Mouse (Mus musculus): ENCODE results near the gene Znhit3. TPM values are rescaled to one million over a fixed set of nuclear protein-coding genes. Genes with fewer than 3 reads are reported as not detected.

Znhit3 gene
- polyA plus RNA-seq, 1 experiment from 2014 or later = 34.8 TPM

- H3K27me3 ChIP-seq = peaks cover 67% of the 10 kb centered on the region
- 23% methylated on average over 5 of the region's 5 CpGs for WGBS (ENCODE audit: insufficient replicate concordance)
Measured at GRCm38 (mm10) chr11:84956400-84956799, 40.2 kb upstream of the Znhit3 start.

GRCm38 (mm10) chr11:84952611-84953010, 36.4 kb upstream of the Znhit3 start:
- ATAC-seq (ENCODE audit: insufficient read depth) = no peak
- Histone ChIP-seq H3K4me2 (no peak overlapping the region), H3K36me3 (replicated peaks) (no peaks in the 10 kb centered on the region), H3K4me1 (replicated peaks) (peaks cover 2% of the 10 kb centered on the region; the same call in 1 of the 2 replicates), H3K9me3 (replicated peaks) (no peaks in the 10 kb centered on the region), H3K27me3 (peaks cover 31% of the 10 kb centered on the region), H3K9ac (no peak overlapping the region), H3K27ac (replicated peaks) (no peak overlapping the region), H3K4me3 (replicated peaks) (no peak overlapping the region)
- 46% methylated on average over 2 of the region's 2 CpGs for WGBS (ENCODE audit: insufficient replicate concordance)

More at GRCm38 (mm10) chr11:84956400-84956799, 40.2 kb upstream of the Znhit3 start:
- ATAC-seq (ENCODE audit: insufficient read depth) = no peak
- no peak overlapping the region for H3K9ac ChIP-seq
- no peak overlapping the region for H3K27ac ChIP-seq (replicated peaks)
- H3K4me2 ChIP-seq = no peak overlapping the region
- H3K4me1 ChIP-seq (replicated peaks) = peaks cover 12% of the 10 kb centered on the region; the same call in 1 of the 2 replicates
- H3K9me3 ChIP-seq (replicated peaks) = no peaks in the 10 kb centered on the region
- no peak overlapping the region for H3K4me3 ChIP-seq (replicated peaks)
- no peaks in the 10 kb centered on the region for H3K36me3 ChIP-seq (replicated peaks)

GRCm38 (mm10) chr11:84948526-84948925, 32.4 kb upstream of the Znhit3 start:
- Histone ChIP-seq H3K4me2 (no peak overlapping the region), H3K27me3 (peaks cover 40% of the 10 kb centered on the region), H3K9me3 (replicated peaks) (no peaks in the 10 kb centered on the region), H3K4me3 (replicated peaks) (no peak overlapping the region), H3K9ac (no peak overlapping the region), H3K27ac (replicated peaks) (no peak overlapping the region), H3K36me3 (replicated peaks) (no peaks in the 10 kb centered on the region), H3K4me1 (replicated peaks) (peaks cover 5% of the 10 kb centered on the region; the same call in 1 of the 2 replicates)
- WGBS (ENCODE audit: insufficient replicate concordance) = 34% methylated on average over 3 of the region's 3 CpGs
- ATAC-seq (ENCODE audit: insufficient read depth) = no peak

GRCm38 (mm10) chr11:84948114-84948513, 31.9 kb upstream of the Znhit3 start:
- H3K27ac ChIP-seq (replicated peaks) = no peak overlapping the region
- WGBS (ENCODE audit: insufficient replicate concordance) = 51% methylated on average over 3 of the region's 3 CpGs
- no peaks in the 10 kb centered on the region for H3K36me3 ChIP-seq (replicated peaks)
- no peak overlapping the region for H3K4me2 ChIP-seq
- no peak overlapping the region for H3K9ac ChIP-seq
- no peaks in the 10 kb centered on the region for H3K9me3 ChIP-seq (replicated peaks)
- no peak overlapping the region for H3K4me3 ChIP-seq (replicated peaks)
- H3K27me3 ChIP-seq = peaks cover 44% of the 10 kb centered on the region
- no peak for ATAC-seq (ENCODE audit: insufficient read depth)
- peaks cover 5% of the 10 kb centered on the region; the same call in 1 of the 2 replicates for H3K4me1 ChIP-seq (replicated peaks)

- Histone ChIP-seq H3K9me3 (replicated peaks) (no peaks in the 10 kb centered on the region), H3K4me2 (no peak overlapping the region), H3K4me1 (replicated peaks) (peaks cover 5% of the 10 kb centered on the region; the same call in 1 of the 2 replicates), H3K27me3 (peaks cover 49% of the 10 kb centered on the region), H3K27ac (replicated peaks) (no peak overlapping the region), H3K36me3 (replicated peaks) (no peaks in the 10 kb centered on the region), H3K4me3 (replicated peaks) (no peak overlapping the region), H3K9ac (no peak overlapping the region)
- WGBS (ENCODE audit: insufficient replicate concordance) = 58% methylated on average over 6 of the region's 6 CpGs
- ATAC-seq (ENCODE audit: insufficient read depth) = no peak
Measured at GRCm38 (mm10) chr11:84947206-84947605, 31.0 kb upstream of the Znhit3 start.

GRCm38 (mm10) chr11:84945841-84946240, 29.7 kb upstream of the Znhit3 start:
- no peak for ATAC-seq (ENCODE audit: insufficient read depth)
- no peaks in the 10 kb centered on the region for H3K9me3 ChIP-seq (replicated peaks)
- WGBS (ENCODE audit: insufficient replicate concordance) = 41% methylated on average over 3 of the region's 3 CpGs
- H3K4me1 ChIP-seq (replicated peaks) = peaks cover 5% of the 10 kb centered on the region; the same call in 1 of the 2 replicates
- H3K27me3 ChIP-seq = peaks cover 49% of the 10 kb centered on the region
- H3K27ac ChIP-seq (replicated peaks) = no peak overlapping the region
- H3K9ac ChIP-seq = no peak overlapping the region
- no peak overlapping the region for H3K4me3 ChIP-seq (replicated peaks)
- no peak overlapping the region for H3K4me2 ChIP-seq
- H3K36me3 ChIP-seq (replicated peaks) = no peaks in the 10 kb centered on the region

GRCm38 (mm10) chr11:84944639-84945435, 28.7 kb upstream of the Znhit3 start:
- Histone ChIP-seq H3K27ac (replicated peaks) (no peak overlapping the region), H3K4me3 (replicated peaks) (no peak overlapping the region), H3K9me3 (replicated peaks) (no peaks in the 10 kb centered on the region), H3K4me2 (peak overlapping the region; percentile 18; the same call in 1 of the 2 replicates), H3K9ac (no peak overlapping the region), H3K36me3 (replicated peaks) (no peaks in the 10 kb centered on the region), H3K27me3 (peaks cover 49% of the 10 kb centered on the region), H3K4me1 (replicated peaks) (peaks cover 5% of the 10 kb centered on the region; the same call in 1 of the 2 replicates)
- no peak; the same call in 1 of the 2 replicates for ATAC-seq (ENCODE audit: insufficient read depth)
- WGBS (ENCODE audit: insufficient replicate concordance) = 8% methylated on average over 12 of the region's 12 CpGs

GRCm38 (mm10) chr11:84943948-84944347, 27.8 kb upstream of the Znhit3 start:
- ATAC-seq (ENCODE audit: insufficient read depth) = no peak
- no peak overlapping the region for H3K9ac ChIP-seq
- peak overlapping the region; percentile 32; the same call in 1 of the 2 replicates for H3K4me2 ChIP-seq
- no peaks in the 10 kb centered on the region for H3K36me3 ChIP-seq (replicated peaks)
- peaks cover 5% of the 10 kb centered on the region; the same call in 1 of the 2 replicates for H3K4me1 ChIP-seq (replicated peaks)
- no peaks in the 10 kb centered on the region for H3K9me3 ChIP-seq (replicated peaks)
- peaks cover 49% of the 10 kb centered on the region for H3K27me3 ChIP-seq
- under 1% methylated on average over 15 of the region's 15 CpGs for WGBS (ENCODE audit: insufficient replicate concordance)
- H3K27ac ChIP-seq (replicated peaks) = no peak overlapping the region
- H3K4me3 ChIP-seq (replicated peaks) = no peak overlapping the region

GRCm38 (mm10) chr11:84940140-84940539, 24.0 kb upstream of the Znhit3 start:
- H3K4me1 ChIP-seq (replicated peaks) = peaks cover 2% of the 10 kb centered on the region; the same call in 1 of the 2 replicates
- H3K4me3 ChIP-seq (replicated peaks) = no peak overlapping the region
- no peak overlapping the region for H3K27ac ChIP-seq (replicated peaks)
- H3K9ac ChIP-seq = no peak overlapping the region
- H3K9me3 ChIP-seq (replicated peaks) = no peaks in the 10 kb centered on the region
- no peak overlapping the region for H3K4me2 ChIP-seq
- WGBS (ENCODE audit: insufficient replicate concordance) = 56% methylated on average over 10 of the region's 10 CpGs
- peaks cover 25% of the 10 kb centered on the region for H3K27me3 ChIP-seq
- H3K36me3 ChIP-seq (replicated peaks) = no peaks in the 10 kb centered on the region
- no peak for ATAC-seq (ENCODE audit: insufficient read depth)

GRCm38 (mm10) chr11:84939508-84940053, 23.4 kb upstream of the Znhit3 start:
- Histone ChIP-seq H3K27me3 (peaks cover 20% of the 10 kb centered on the region), H3K4me1 (replicated peaks) (no peaks in the 10 kb centered on the region), H3K9me3 (replicated peaks) (no peaks in the 10 kb centered on the region), H3K4me3 (replicated peaks) (no peak overlapping the region), H3K9ac (no peak overlapping the region), H3K27ac (replicated peaks) (no peak overlapping the region), H3K36me3 (replicated peaks) (no peaks in the 10 kb centered on the region), H3K4me2 (no peak overlapping the region)
- ATAC-seq (ENCODE audit: insufficient read depth) = no peak
- WGBS (ENCODE audit: insufficient replicate concordance) = 42% methylated on average over 8 of the region's 8 CpGs

GRCm38 (mm10) chr11:84932261-84932660, 16.1 kb upstream of the Znhit3 start:
- Histone ChIP-seq H3K36me3 (replicated peaks) (no peaks in the 10 kb centered on the region), H3K27me3 (peaks cover 3% of the 10 kb centered on the region; the same call in 1 of the 2 replicates)
- 14% methylated on average over 6 of the region's 6 CpGs for WGBS (ENCODE audit: insufficient replicate concordance)

More at GRCm38 (mm10) chr11:84932261-84932660, 16.1 kb upstream of the Znhit3 start:
- Histone ChIP-seq H3K4me3 (replicated peaks) (no peak overlapping the region), H3K4me2 (no peak overlapping the region), H3K9me3 (replicated peaks) (no peaks in the 10 kb centered on the region), H3K4me1 (replicated peaks) (no peaks in the 10 kb centered on the region), H3K27ac (replicated peaks) (no peak overlapping the region), H3K9ac (no peak overlapping the region)
- no peak for ATAC-seq (ENCODE audit: insufficient read depth)
